Mouse (Mus musculus): ENCODE measurements around the gene Commd2. TPM values are rescaled to one million over a fixed set of nuclear protein-coding genes. Genes with fewer than 3 reads are reported as not detected.

Commd2 gene
- polyA plus RNA-seq, 1 experiment from 2014 or later = 22.0 TPM

DNA sequence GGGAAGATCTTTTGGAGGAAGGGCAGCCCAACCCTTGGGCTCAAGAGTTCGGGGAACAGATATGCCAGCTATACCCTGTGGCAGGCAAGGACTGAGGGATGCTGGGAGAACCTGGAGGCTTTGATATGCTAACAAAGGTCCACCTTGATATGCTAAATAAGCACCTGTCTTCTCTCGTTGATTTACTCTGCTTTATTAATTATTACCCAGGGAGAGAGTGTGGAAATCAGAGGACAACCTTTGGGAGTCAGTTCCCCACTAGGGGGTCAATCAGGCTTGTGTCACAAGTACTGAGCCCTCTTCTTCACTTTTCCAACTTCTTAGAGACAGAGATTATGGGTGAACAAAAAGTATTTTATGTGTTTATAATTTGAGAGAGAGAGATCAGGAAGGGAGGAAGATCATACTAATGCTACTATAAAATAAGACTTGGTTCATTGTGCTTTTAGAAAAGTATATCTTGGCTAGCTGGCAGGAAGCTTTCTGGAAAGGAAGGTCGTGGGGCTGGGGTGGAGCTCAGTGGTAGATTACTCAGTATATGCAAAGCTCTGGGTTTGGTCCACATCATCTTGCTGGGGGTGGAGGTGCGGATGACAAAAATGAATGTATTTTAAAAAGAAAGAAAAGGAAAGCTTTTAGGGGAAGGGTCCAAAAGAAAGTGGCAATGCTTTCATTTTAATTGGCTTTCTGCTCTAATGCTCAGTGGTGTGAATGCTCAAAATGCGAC lies 47.5 kb downstream of the Commd2 start:
- WGBS (ENCODE audit: insufficient replicate concordance) = 45% methylated on average over 5 of the region's 5 CpGs
- no peak overlapping the region for H3K4me3 ChIP-seq (ENCODE audit: low read depth, low read length)
- ATAC-seq (ENCODE audit: low read depth) = no peak
- H3K27ac ChIP-seq (ENCODE audit: low read length) = no peak overlapping the region
- H3K9ac ChIP-seq (ENCODE audit: low read depth, low read length) = no peak overlapping the region
- no peak overlapping the region for H3K4me2 ChIP-seq (ENCODE audit: low read depth, low read length)
- no peaks in the 10 kb centered on the region for H3K27me3 ChIP-seq (ENCODE audit: control insufficient read depth, insufficient read depth, low read depth, low read length)
- no peaks in the 10 kb centered on the region for H3K4me1 ChIP-seq (ENCODE audit: control insufficient read depth, low read depth, low read length)
- H3K36me3 ChIP-seq (ENCODE audit: control insufficient read depth, insufficient read depth) = no peaks in the 10 kb centered on the region
- no peaks in the 10 kb centered on the region for H3K9me3 ChIP-seq (replicated peaks; ENCODE audit: control insufficient read depth, low read length)

DNA sequence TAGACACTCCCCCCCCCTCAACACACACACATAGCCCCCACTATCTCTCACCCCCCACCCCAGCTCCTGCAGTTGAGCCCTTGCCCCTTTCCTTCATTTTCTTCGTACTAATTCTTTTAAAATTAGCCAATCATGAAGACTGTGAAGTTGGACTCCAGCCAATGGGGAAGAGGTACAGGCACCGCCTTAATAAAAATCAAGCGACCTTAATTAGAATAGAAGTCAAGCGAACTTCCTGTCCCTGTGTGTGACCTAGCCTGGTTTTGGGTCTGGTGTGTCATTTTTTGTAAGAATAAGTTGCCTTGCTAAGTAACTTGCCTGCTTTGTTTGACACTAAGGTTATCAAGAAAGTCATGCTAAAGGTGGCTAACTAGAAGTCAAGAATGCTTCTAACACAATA lies 48.9 kb downstream of the Commd2 start:
- Histone ChIP-seq H3K4me3 (ENCODE audit: low read depth, low read length) (no peak overlapping the region), H3K36me3 (ENCODE audit: control insufficient read depth, insufficient read depth) (no peaks in the 10 kb centered on the region), H3K4me2 (ENCODE audit: low read depth, low read length) (no peak overlapping the region), H3K27me3 (ENCODE audit: control insufficient read depth, insufficient read depth, low read depth, low read length) (no peaks in the 10 kb centered on the region), H3K9ac (ENCODE audit: low read depth, low read length) (no peak overlapping the region), H3K9me3 (replicated peaks; ENCODE audit: control insufficient read depth, low read length) (no peaks in the 10 kb centered on the region), H3K4me1 (ENCODE audit: control insufficient read depth, low read depth, low read length) (no peaks in the 10 kb centered on the region), H3K27ac (ENCODE audit: low read length) (no peak overlapping the region)
- 67% methylated on average over 4 of the region's 4 CpGs for WGBS (ENCODE audit: insufficient replicate concordance)
- ATAC-seq (ENCODE audit: low read depth) = no peak

DNA sequence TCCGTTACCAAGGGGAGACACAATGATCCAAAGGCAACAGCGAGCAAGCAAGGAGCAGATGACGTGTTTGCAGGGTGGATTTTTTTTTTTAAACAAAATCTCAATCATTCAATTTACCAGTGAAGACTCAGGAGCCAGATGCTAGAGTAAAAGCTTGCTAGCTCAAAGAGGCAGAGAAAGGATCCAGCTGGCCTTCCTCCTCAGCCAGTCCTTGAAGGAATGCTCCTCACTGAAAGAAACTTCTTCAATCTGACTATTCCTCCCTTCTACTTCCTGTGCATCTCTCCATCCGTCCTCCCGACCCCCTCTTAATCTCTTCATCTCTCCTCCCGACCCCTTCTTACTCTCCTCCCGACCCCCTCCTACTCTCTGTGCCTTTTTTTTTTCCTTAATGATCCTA lies 54.9 kb downstream of the Commd2 start:
- H3K27me3 ChIP-seq (ENCODE audit: control insufficient read depth, insufficient read depth, low read depth, low read length) = no peaks in the 10 kb centered on the region
- no peaks in the 10 kb centered on the region for H3K36me3 ChIP-seq (ENCODE audit: control insufficient read depth, insufficient read depth)
- WGBS (ENCODE audit: insufficient replicate concordance) = 49% methylated on average over 7 of the region's 7 CpGs
- H3K4me1 ChIP-seq (ENCODE audit: control insufficient read depth, low read depth, low read length) = no peaks in the 10 kb centered on the region
- H3K4me3 ChIP-seq (ENCODE audit: low read depth, low read length) = no peak overlapping the region
- no peak overlapping the region for H3K4me2 ChIP-seq (ENCODE audit: low read depth, low read length)
- H3K9ac ChIP-seq (ENCODE audit: low read depth, low read length) = no peak overlapping the region
- H3K9me3 ChIP-seq (replicated peaks; ENCODE audit: control insufficient read depth, low read length) = no peaks in the 10 kb centered on the region
- H3K27ac ChIP-seq (ENCODE audit: low read length) = no peak overlapping the region
- ATAC-seq (ENCODE audit: low read depth) = no peak

DNA sequence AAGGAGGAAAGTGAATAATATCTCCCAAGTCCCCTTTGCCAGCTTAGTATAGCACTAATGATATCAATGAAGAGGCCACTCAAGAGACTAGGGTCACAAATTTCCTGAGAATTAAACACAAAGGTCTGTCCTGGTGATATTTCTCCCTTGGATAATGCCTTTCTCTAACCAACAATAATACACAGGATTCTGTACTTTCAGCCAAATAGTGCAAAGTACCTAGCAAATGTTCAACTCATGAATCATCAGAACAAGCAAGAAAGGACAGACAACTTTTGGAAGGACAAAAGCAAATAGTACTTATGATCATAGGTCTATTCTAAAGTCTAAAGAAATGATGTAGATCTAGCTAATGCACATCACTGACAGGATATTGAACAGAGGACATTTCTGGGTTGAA lies 56.0 kb downstream of the Commd2 start:
- no peak overlapping the region for H3K4me3 ChIP-seq (ENCODE audit: low read depth, low read length)
- no peaks in the 10 kb centered on the region for H3K9me3 ChIP-seq (replicated peaks; ENCODE audit: control insufficient read depth, low read length)
- no peak overlapping the region for H3K9ac ChIP-seq (ENCODE audit: low read depth, low read length)
- no peak for ATAC-seq (ENCODE audit: low read depth)
- no peaks in the 10 kb centered on the region for H3K4me1 ChIP-seq (ENCODE audit: control insufficient read depth, low read depth, low read length)
- no peaks in the 10 kb centered on the region for H3K36me3 ChIP-seq (ENCODE audit: control insufficient read depth, insufficient read depth)
- H3K27ac ChIP-seq (ENCODE audit: low read length) = no peak overlapping the region
- no peak overlapping the region for H3K4me2 ChIP-seq (ENCODE audit: low read depth, low read length)
- no peaks in the 10 kb centered on the region for H3K27me3 ChIP-seq (ENCODE audit: control insufficient read depth, insufficient read depth, low read depth, low read length)

Small RNA genes within 50 kb of the gene (microRNA-seq; reads per million reads assigned to microRNA genes)
- not detected for gene Mir6377

Other genes starting within 250 kb of the Commd2 start
- gene Tm4sf4, start 226.4 kb downstream of the Commd2 start, polyA plus RNA-seq (2015; fragmentation: Nextera tagmentation; extraction: Ambion mirVana) = 96.1 and 98.8 TPM in 2 replicates
- 1.2 and 1.5 TPM in 2 replicates for gene Wwtr1, start 75.8 kb downstream of the Commd2 start, polyA plus RNA-seq (2015; fragmentation: Nextera tagmentation; extraction: Ambion mirVana)
- gene Ankub1, start 41.1 kb upstream of the Commd2 start, polyA plus RNA-seq (2015; fragmentation: Nextera tagmentation; extraction: Ambion mirVana) = not detected in 2 replicates
- gene Rnf13, start 84.3 kb upstream of the Commd2 start, polyA plus RNA-seq (2015; fragmentation: Nextera tagmentation; extraction: Ambion mirVana) = 48.0 and 48.6 TPM in 2 replicates
- gene Pfn2, start 196.4 kb upstream of the Commd2 start, polyA plus RNA-seq (2015; fragmentation: Nextera tagmentation; extraction: Ambion mirVana) = 3.7 and 4.7 TPM in 2 replicates

All from liver, embryonic 16.5 days (tissue).